Mouse (Mus musculus) midbrain, embryonic 16.5 days (tissue): Measurements from ENCODE around the gene Kdm5a. TPM values are rescaled to one million over a fixed set of nuclear protein-coding genes. Genes with fewer than 3 reads are reported as not detected.

Source experiments
- polyA plus RNA-seq: library from polyadenylated mRNA; unstranded; fragments of >200 nt; fragmentation: Nextera tagmentation; extraction: Ambion mirVana; gene quantifications from 2 replicates; pipeline ENCODE4 v1.2.1, GENCODE M21; 2015

Kdm5a gene
- polyA plus RNA-seq, 1 experiment from 2014 or later, result 32.0 TPM

Other genes with a start within 250 kb of the Kdm5a start
- not detected in 2 replicates for gene D330020A13Rik, start 69.8 kb upstream of the Kdm5a start, polyA plus RNA-seq
- 0.11 TPM in 1 of 2 replicates, not detected in the other for gene B4galnt3, start 69.6 kb upstream of the Kdm5a start, polyA plus RNA-seq
- gene Ccdc77, start 250 bp downstream of the Kdm5a start, polyA plus RNA-seq, result 10.5 and 11.3 TPM in 2 replicates
- gene Il17ra, start 99.1 kb downstream of the Kdm5a start, polyA plus RNA-seq, result 2.3 and 3.5 TPM in 2 replicates
- gene Tmem121b, start 129.7 kb downstream of the Kdm5a start, polyA plus RNA-seq, result 2.6 and 2.9 TPM in 2 replicates
- 14.6 and 15.0 TPM in 2 replicates for gene Hdhd5, start 167.2 kb downstream of the Kdm5a start, polyA plus RNA-seq